Mouse (Mus musculus): ENCODE measurements at regions not wholly inside any gene's neighbourhood (a gene's known extent, or its start where the extent isn't known, plus 50 kb on each side); places are given as distances from the start of the nearest gene placed in this dataset.

GRCm38 (mm10) chr10:16962463-16962862, 760.6 kb upstream of the Cited2 start:
- TF ChIP-seq GATA1 (IDR thresholded peaks at IDR 0.05; ENCODE audit: borderline replicate concordance, low read length) (no peak), FLI1 (IDR thresholded peaks at IDR 0.05; ENCODE audit: low read length) (no peak)

All from megakaryocyte, embryonic 14.5 days (primary cell).